Mouse (Mus musculus) cerebellum, postnatal 14 days (tissue): ENCODE results near the gene Usp20.
"Not testable (repeated sequence)": the region's sequence is repeated elsewhere in the genome, so short reads cannot be mapped to it uniquely, and the experiment has no call there.

Experiments used
- DNase-seq, 2 experiments: peaks; one replicate each; pipeline ENCODE4 v3.0.0; 2021; ENCODE audit warnings: mixed read lengths in 2 of 2

Gene Usp20

DNA sequence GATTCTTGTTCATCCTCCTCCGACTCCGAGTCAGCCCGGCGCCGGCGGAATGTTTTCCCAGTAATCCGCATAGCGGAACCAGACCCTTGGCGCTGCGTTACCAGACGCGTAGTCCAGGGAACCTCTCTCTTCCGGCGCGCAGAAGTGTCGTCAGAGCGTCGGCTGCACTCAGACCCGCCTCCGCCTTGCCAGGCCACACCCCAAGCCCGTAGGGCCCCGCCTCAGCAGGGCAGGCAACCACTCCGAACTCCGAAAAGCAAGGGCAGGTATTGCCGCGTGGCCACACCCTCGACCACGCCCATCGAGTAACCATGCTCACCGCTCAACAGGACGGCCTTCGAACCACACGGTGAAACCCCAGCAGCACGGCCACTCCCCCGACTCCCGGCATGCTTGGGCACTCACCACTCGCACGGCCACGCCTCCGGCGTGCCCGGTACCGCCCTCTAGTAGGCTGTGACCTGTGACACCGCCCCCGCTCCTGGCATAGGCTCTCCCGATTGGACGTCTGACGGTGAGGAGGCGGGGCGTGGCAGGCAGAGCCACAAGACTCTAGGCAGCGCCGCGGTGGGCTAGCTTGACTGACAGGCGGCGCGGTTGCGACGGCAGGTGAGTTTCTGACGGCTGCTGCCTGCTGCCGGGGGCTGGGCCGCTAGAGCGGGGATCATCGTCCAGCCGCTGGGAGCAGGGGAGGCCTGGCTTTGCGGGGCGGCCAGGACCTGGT is at the start of gene Usp20, which contains the start of gene BC005624:
TSS of gene Usp20 (plus strand) at position 490 of the 724 bp plus-strand sequence.
TSS of gene BC005624 (minus strand) at position 412 of the 724 bp plus-strand sequence.
- DNase-seq, result peak; percentile 99

- DNase-seq, result no peak
Observed at GRCm38 (mm10) chr2:30933032-30933431, 49.0 kb upstream of the Usp20 start.

DNA sequence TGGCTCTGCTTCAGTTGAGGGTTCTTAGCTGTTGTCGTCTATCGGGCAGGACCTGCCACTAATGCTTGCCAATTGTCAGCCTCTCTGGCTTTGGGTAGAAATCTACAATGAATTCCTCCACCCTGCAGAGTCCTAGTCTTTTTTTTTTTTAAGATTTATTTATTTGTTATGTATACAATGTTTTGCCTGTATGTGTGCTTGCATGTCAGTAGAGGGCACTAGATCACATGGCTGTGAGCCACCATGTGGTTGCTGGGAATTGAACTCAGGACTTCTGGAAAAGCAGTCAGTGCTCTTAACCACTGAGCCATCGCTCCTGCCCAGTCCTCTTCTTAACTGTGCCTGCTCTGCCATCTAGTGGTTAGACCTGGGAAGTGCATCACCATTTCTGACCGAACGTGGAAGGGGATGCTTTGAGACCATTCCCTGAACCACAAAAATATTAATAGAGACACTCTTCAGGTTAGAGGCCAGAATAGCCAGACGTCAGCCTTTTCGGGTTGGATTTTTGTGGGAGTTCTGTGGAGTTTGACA is 48.1 kb upstream of the Usp20 start:
- DNase-seq, result peak; percentile 88 to 91

DNA sequence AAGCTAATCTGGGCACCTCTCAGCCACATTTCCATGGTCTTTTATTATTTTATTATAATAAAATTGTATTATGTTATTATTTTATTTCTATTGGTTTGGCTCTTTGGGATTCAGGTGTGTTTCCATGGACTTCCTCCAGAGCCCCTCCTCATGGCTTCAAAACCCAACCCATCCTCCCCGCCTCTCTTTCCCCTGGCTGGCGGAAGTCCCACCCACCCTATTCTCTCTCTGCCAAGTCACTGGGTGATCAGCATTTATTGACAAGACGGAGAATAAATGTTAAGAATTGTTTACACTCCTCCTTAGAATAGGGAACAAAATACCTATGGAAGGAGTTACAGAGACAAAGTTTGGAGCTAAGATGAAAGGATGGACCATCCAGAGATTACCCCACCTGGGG is 45.3 kb upstream of the Usp20 start:
- DNase-seq, result no peak

- DNase-seq, result no peak
Observed at GRCm38 (mm10) chr2:30937731-30938130, 44.3 kb upstream of the Usp20 start.

GRCm38 (mm10) chr2:30938574-30938991 is 43.5 kb upstream of the Usp20 start:
- DNase-seq, result no peak

DNA sequence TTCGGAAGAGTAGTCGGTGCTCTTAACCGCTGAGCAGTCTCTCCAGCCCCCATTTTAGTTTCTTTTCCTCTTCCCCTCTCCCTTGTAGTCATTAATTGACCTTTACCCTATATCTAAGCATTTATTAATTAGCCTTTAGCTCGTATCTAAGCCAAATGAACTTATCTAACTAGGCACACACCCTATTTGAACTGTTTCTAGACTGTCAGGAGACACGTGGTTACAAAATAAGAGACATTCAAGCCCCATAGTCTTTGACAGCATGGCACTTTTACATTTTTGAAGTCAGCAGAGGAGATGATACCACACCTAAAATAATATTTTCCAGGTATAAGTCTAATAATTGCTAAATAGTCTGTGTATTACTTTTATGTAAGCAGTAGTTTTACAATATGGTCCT is 40.5 kb upstream of the Usp20 start:
- no peak for DNase-seq

DNA sequence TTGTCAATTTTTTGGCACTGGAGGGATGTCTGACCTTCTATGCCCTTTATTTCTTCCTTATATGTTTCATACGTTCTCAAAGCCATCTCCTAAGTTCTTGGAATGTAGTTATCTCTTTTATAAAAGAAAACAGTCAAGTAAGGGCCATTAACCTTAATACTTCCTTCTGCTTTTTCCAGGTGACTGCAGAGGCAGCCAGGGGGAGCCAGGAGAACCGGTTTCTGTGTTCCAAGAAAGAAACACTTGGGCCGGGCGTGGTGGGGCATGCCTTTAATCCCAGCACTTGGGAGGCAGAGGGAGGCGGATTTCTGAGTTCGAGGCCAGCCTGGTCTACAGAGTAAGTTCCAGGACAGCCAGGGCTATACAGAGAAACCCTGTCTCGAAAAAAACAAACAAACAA is 40.0 kb upstream of the Usp20 start:
- not testable (repeated sequence) for DNase-seq

DNA sequence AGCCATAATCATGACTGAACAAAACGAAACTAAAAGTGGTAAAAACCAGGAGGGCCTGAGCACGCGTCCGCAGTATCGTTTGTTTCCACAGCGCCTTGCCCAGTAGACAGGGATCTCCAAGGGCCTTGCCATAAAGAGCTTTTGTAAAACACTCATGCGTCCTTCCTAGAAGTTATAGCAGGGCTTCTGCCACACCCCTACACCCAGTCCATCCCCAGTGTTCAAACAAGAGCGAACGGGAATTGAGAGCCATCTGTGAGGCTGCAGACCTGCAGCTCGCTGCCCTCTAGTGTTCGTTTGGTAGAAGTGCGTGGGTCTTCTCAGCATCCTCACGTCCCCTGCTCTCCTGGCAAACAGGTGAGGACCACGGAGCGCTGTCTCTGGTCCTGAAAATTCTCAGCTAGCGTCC is 39.5 kb upstream of the Usp20 start:
- DNase-seq, result peak; percentile 72 to 75

GRCm38 (mm10) chr2:30952457-30952823 is 29.6 kb upstream of the Usp20 start:
- DNase-seq, result peak in 1 of 2 experiments; percentile 30

GRCm38 (mm10) chr2:30952824-30953490 is 29.1 kb upstream of the Usp20 start, which contains the start of gene Tor1b:
Tor1b (plus strand) TSS chr2:30952959.
- peak; percentile 87 to 88 for DNase-seq

- DNase-seq, result no peak
Observed at GRCm38 (mm10) chr2:30954797-30955196, 27.3 kb upstream of the Usp20 start.

- DNase-seq, result no peak
Observed at GRCm38 (mm10) chr2:30957511-30957910, 24.6 kb upstream of the Usp20 start.

DNA sequence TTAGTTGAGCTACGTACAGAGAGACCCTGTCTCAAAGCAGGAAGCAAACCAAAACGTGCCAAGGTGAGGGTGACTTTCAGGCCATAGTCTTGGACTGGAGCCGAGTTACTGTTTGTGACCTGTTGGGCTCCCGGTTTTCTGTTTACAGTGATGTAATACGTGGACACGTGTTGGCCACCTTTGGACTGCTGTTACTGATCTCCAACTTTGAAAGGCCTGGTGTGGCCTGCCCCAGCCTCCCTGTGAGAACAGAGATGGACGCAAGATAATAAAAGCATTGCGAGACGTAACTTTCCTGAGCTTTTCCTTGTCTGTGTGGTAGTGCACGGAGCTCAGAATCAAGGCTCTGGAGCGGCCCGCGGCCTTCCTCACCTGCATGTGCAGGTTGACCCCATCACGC is 23.4 kb upstream of the Usp20 start:
- DNase-seq, result no peak

DNA sequence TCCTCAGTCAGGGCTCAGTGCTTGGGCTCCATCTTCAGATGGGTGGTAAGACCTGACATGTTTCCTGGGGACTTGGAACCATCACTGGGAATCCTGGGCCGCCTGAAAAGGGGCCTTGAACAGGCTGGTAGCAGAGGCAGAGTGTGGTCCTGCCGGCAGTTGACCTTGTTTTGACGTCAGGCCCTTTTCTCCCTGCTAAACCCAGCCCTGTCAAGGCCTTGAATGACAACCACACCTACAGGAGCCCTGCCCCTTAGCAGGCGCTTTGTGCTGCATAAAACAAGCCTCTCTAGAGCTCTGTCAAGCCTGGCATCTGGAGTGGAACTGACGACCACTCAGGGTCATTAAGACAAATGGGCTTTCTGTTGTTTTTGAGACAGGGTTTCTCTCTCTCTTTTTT is 22.2 kb upstream of the Usp20 start:
- DNase-seq, result no peak

- DNase-seq, result no peak
Observed at GRCm38 (mm10) chr2:30962570-30963254, 19.4 kb upstream of the Usp20 start.

- no peak for DNase-seq
Observed at GRCm38 (mm10) chr2:30965627-30966026, 16.5 kb upstream of the Usp20 start.

- no peak for DNase-seq
Observed at GRCm38 (mm10) chr2:30966826-30967225, 15.3 kb upstream of the Usp20 start.

- DNase-seq, result peak; percentile 93 to 94
Observed at GRCm38 (mm10) chr2:30967352-30968327, 14.4 kb upstream of the Usp20 start, which contains the start of gene Tor1a. Tor1a (minus strand) TSS chr2:30967933.

GRCm38 (mm10) chr2:30983024-30983423 is 945 bp downstream of the Usp20 start:
- DNase-seq, result peak; percentile 38 to 51

GRCm38 (mm10) chr2:30985111-30986020 is 3.3 kb downstream of the Usp20 start:
- DNase-seq, result no peak
